Mouse (Mus musculus) 3T3-L1 (cell line): ENCODE data around the gene Gipc1.

Experiments used
- DNase-seq: peaks from one replicate; pipeline ENCODE4 v3.0.0-alpha.2; 2015; ENCODE audit warnings: low read depth, low spot score

Gene Gipc1

GRCm38 (mm10) chr8:83648031-83648430, 4.4 kb upstream of the Gipc1 start:
- DNase-seq = no peak

- DNase-seq = no peak
These were observed 2.8 kb upstream of the Gipc1 start for GRCm38 (mm10) chr8:83649699-83650098.

- DNase-seq = peak; percentile 59
These were observed 526 bp downstream of the Gipc1 start for GRCm38 (mm10) chr8:83652744-83653661.

- DNase-seq = no peak
These were observed 1.2 kb downstream of the Gipc1 start for GRCm38 (mm10) chr8:83653662-83654017.

GRCm38 (mm10) chr8:83654725-83655124, 2.2 kb downstream of the Gipc1 start:
- DNase-seq = no peak

- no peak for DNase-seq
These were observed 3.6 kb downstream of the Gipc1 start for GRCm38 (mm10) chr8:83656043-83656442.

- no peak for DNase-seq
These were observed 4.2 kb downstream of the Gipc1 start for GRCm38 (mm10) chr8:83656484-83657246.

GRCm38 (mm10) chr8:83660545-83660944, 8.1 kb downstream of the Gipc1 start:
- DNase-seq = no peak

- DNase-seq = no peak
These were observed 8.7 kb downstream of the Gipc1 start for GRCm38 (mm10) chr8:83660995-83661680.

GRCm38 (mm10) chr8:83662421-83662826, 9.9 kb downstream of the Gipc1 start:
- DNase-seq = peak; percentile 86

- no peak for DNase-seq
These were observed 11.6 kb downstream of the Gipc1 start for GRCm38 (mm10) chr8:83664096-83664495.

- no peak for DNase-seq
These were observed 12.6 kb downstream of the Gipc1 start for GRCm38 (mm10) chr8:83664931-83665625.

- DNase-seq = peak; percentile 46
These were observed 13.7 kb downstream of the Gipc1 start, which contains the start of gene Ptger1 for GRCm38 (mm10) chr8:83665969-83666865. Ptger1 (plus strand) TSS chr8:83666678.

- peak; percentile 39 for DNase-seq
These were observed 14.4 kb downstream of the Gipc1 start for GRCm38 (mm10) chr8:83666866-83667234.

GRCm38 (mm10) chr8:83667526-83667925, 15.0 kb downstream of the Gipc1 start:
- DNase-seq = no peak

- DNase-seq = no peak
These were observed 15.8 kb downstream of the Gipc1 start for GRCm38 (mm10) chr8:83668010-83668916.

- DNase-seq = no peak
These were observed 16.5 kb downstream of the Gipc1 start for GRCm38 (mm10) chr8:83669013-83669412.

- peak; percentile 54 for DNase-seq
These were observed 20.5 kb downstream of the Gipc1 start for GRCm38 (mm10) chr8:83672936-83673335.

- no peak for DNase-seq
These were observed 22.0 kb downstream of the Gipc1 start for GRCm38 (mm10) chr8:83674497-83674896.
